In the genomic region with DNA sequence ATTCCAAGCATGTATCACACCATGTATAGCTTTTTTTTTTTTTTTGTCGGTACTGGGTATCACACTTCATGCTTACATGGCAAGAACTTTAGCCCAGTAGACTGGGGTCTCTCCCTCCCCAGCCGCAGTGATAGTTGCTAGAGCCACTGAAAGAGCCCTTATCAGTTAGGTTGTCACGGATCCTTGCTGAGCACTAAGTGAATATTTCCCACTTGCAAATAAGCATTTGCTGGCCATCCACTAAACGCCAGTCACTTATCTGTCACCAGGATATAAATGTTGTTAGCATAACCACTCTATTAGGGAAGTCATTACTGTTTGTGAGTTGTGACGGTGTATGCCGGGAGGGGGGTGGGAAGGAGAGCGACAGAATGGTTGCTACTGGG, we compare ENCODE assay signal across 8 mouse cellular contexts. TPM values are rescaled to one million over a fixed set of nuclear protein-coding genes. Genes with fewer than 3 reads are reported as not detected.
DNase-seq lines count a peak whose midpoint lies in the region; ATAC-seq and TF ChIP-seq lines count a peak whose summit lies in the region.

No protein-coding gene starts in this region.

- no peaks in the 10 kb centered on the region for H3K9me3 ChIP-seq in heart, embryonic 14.5 days (ENCODE audit: control insufficient read depth, low read length)

- no peaks in the 10 kb centered on the region; the same call in none of the 2 replicates for H3K36me3 ChIP-seq in heart, adult 2 months (ENCODE audit: control insufficient read depth, insufficient read depth, low read length)
- H3K36me3 ChIP-seq in heart, embryonic 14.5 days (ENCODE audit: control insufficient read depth, insufficient read depth, low read length): peaks cover 20% of the 10 kb centered on the region
- peaks cover 3% of the 10 kb centered on the region for H3K36me3 ChIP-seq in liver, adult 2 months (ENCODE audit: control insufficient read depth, insufficient read depth, low read length)

- TF ChIP-seq EP300 in heart, adult 2 months (IDR thresholded peaks at IDR 0.05; ENCODE audit: insufficient read depth, low read depth, low read length): no peak

- DNase-seq in heart, adult 2 months: no peak
- no peak for DNase-seq in heart, postnatal 4 days
- no peak for DNase-seq in liver, adult 2 months (ENCODE audit: extremely low read depth, low read depth, low spot score)
- DNase-seq in c-Kit-positive CD71-positive TER-119-positive erythroid progenitor cells, embryonic 14.5 days (ENCODE audit: low spot score): no peak
- no peak for DNase-seq in left cerebral cortex, adult 18-20 months (ENCODE audit: low spot score in 2 of 2)

- H3K27ac ChIP-seq in heart, adult 2 months: peak overlapping the region; percentile 82
- peak overlapping the region; percentile 7; the same call in 1 of the 2 replicates for H3K27ac ChIP-seq in bone marrow, adult 2 months (ENCODE audit: control insufficient read depth, insufficient read depth, low read depth, low read length, poor library complexity)
- H3K27ac ChIP-seq in heart, embryonic 14.5 days (replicated peaks in 1 of 2; ENCODE audit: control insufficient read depth in 1 of 2, insufficient read depth in 1 of 2, low read depth in 2 of 2, low read length in 2 of 2): peak overlapping the region; percentile 59 to 84
- no peak overlapping the region for H3K27ac ChIP-seq in liver, adult 2 months (replicated peaks; ENCODE audit: insufficient read depth, low read depth, low read length)
- no peak overlapping the region for H3K27ac ChIP-seq in olfactory bulb, adult 2 months (ENCODE audit: insufficient read depth, low read depth, low read length)

- no peak for TF ChIP-seq CTCF in heart, adult 2 months (IDR thresholded peaks at IDR 0.05)
- TF ChIP-seq CTCF in bone marrow, adult 2 months (IDR thresholded peaks at IDR 0.05; ENCODE audit: control insufficient read depth, insufficient read depth, low read length): no peak
- TF ChIP-seq CTCF in liver, adult 2 months (IDR thresholded peaks at IDR 0.05; ENCODE audit: low read depth, low read length): no peak
- TF ChIP-seq CTCF in olfactory bulb, adult 2 months (IDR thresholded peaks at IDR 0.05; ENCODE audit: insufficient read depth, low read depth, low read length): no peak

- WGBS in heart, adult 2 months: 2% methylated on average over 7 of the region's 7 CpGs
- WGBS in bone marrow, adult 2 months: 5% methylated on average over 7 of the region's 7 CpGs
- under 1% methylated on average over 7 of the region's 7 CpGs for WGBS in heart, embryonic 14.5 days
- 6% methylated on average over 7 of the region's 7 CpGs for WGBS in liver, adult 2 months
- 4% methylated on average over 7 of the region's 7 CpGs for WGBS in olfactory bulb, adult 2 months

- peaks cover 4% of the 10 kb centered on the region for H3K4me1 ChIP-seq in heart, adult 2 months (ENCODE audit: control insufficient read depth, insufficient read depth, low read length)
- peaks cover 1% of the 10 kb centered on the region; the same call in 1 of the 2 replicates for H3K4me1 ChIP-seq in bone marrow, adult 2 months (ENCODE audit: control insufficient read depth, insufficient read depth, low read length)
- H3K4me1 ChIP-seq in heart, embryonic 14.5 days (ENCODE audit: control insufficient read depth in 2 of 2, insufficient read depth in 2 of 2, low read length in 2 of 2): peaks cover 6 to 16% of the 10 kb centered on the region in 2 experiments
- H3K4me1 ChIP-seq in liver, adult 2 months (ENCODE audit: control insufficient read depth, insufficient read depth, low read length): peaks cover 14% of the 10 kb centered on the region
- peaks cover 9% of the 10 kb centered on the region for H3K4me1 ChIP-seq in olfactory bulb, adult 2 months (ENCODE audit: control insufficient read depth, insufficient read depth, low read length)

- H3K79me2 ChIP-seq in heart, adult 2 months (replicated peaks; ENCODE audit: control insufficient read depth, insufficient read depth, low read length): peaks cover 11% of the 10 kb centered on the region; the same call in 1 of the 2 replicates
- H3K79me2 ChIP-seq in liver, adult 2 months (ENCODE audit: control insufficient read depth, insufficient read depth, low read length): peaks cover 16% of the 10 kb centered on the region

- peak overlapping the region; percentile 71 for H3K9ac ChIP-seq in heart, adult 2 months (ENCODE audit: low read depth, low read length)
- H3K9ac ChIP-seq in heart, embryonic 14.5 days (ENCODE audit: low read length): peak overlapping the region; percentile 91
- peak overlapping the region; percentile 37; the same call in 1 of the 2 replicates for H3K9ac ChIP-seq in liver, adult 2 months (ENCODE audit: low read depth, low read length)

- peak overlapping the region; percentile 83 for H3K4me2 ChIP-seq in heart, embryonic 14.5 days (ENCODE audit: low read length)

- TF ChIP-seq POLR2A in heart, adult 2 months (IDR thresholded peaks at IDR 0.05; ENCODE audit: insufficient read depth, low read depth, low read length): no peak
- TF ChIP-seq POLR2A in bone marrow, adult 2 months (IDR thresholded peaks at IDR 0.05; ENCODE audit: borderline replicate concordance, control insufficient read depth, low read depth, low read length): no peak
- TF ChIP-seq POLR2A in liver, adult 2 months (IDR thresholded peaks at IDR 0.05; ENCODE audit: extremely low read depth, insufficient read depth, low read length): no peak
- TF ChIP-seq POLR2A in olfactory bulb, adult 2 months (IDR thresholded peaks at IDR 0.05; ENCODE audit: insufficient read depth, low read depth, low read length): no peak

- intact Hi-C loops in heart, adult 2 months (cut with DNase I): no loop called here

- H3K4me3 ChIP-seq in heart, adult 2 months: peak overlapping the region; percentile 69
- H3K4me3 ChIP-seq in bone marrow, adult 2 months (replicated peaks; ENCODE audit: control insufficient read depth, low read depth, low read length): peak overlapping the region; percentile 98
- H3K4me3 ChIP-seq in heart, embryonic 14.5 days (ENCODE audit: control insufficient read depth in 1 of 2, insufficient read depth in 1 of 2, low read depth in 1 of 2, low read length in 2 of 2): peak overlapping the region; percentile 79 to 99
- peak overlapping the region; percentile 46 for H3K4me3 ChIP-seq in liver, adult 2 months (ENCODE audit: insufficient read depth, low read depth, low read length)
- H3K4me3 ChIP-seq in olfactory bulb, adult 2 months (ENCODE audit: insufficient read depth, low read depth, low read length): peak overlapping the region; percentile 85

- no peaks in the 10 kb centered on the region for H3K27me3 ChIP-seq in heart, adult 2 months (ENCODE audit: control insufficient read depth, insufficient read depth, low read length)
- H3K27me3 ChIP-seq in heart, embryonic 14.5 days (ENCODE audit: control insufficient read depth, insufficient read depth, low read length): no peaks in the 10 kb centered on the region
- no peaks in the 10 kb centered on the region for H3K27me3 ChIP-seq in liver, adult 2 months (ENCODE audit: control insufficient read depth, insufficient read depth, low read length)

- ATAC-seq in heart, embryonic 14.5 days (ENCODE audit: insufficient number of reproducible peaks, insufficient read depth, low FRiP score, low read depth): peak; percentile 48

RNA-seq across cellular contexts. Expression of a gene that starts 0.4 kb away (rescaled TPM):
- 10 to 100 TPM; 81.6 to 86.5 TPM for total RNA-seq in heart, adult 2 months (2021)
- polyA plus RNA-seq in heart, adult 2 months (2012; rRNA removed): 26.3 and 46.6 TPM in 2 replicates
- total RNA-seq in heart, postnatal 4 days (2021): 100 to 1,000 TPM; 115 to 121 TPM
- polyA plus RNA-seq in bone marrow, adult 2 months (2011; ENCODE audit: insufficient read depth, insufficient read length, low replicate concordance, missing spikeins): 36.8 and 43.6 TPM in 2 replicates
- polyA plus RNA-seq in heart, embryonic 14.5 days (2014; fragmentation: Nextera tagmentation; extraction: Ambion mirVana): 123 TPM in 2 replicates
- 47.1 and 50.1 TPM in 2 replicates for total RNA-seq in liver, adult 2 months (2014; rRNA removed)
- 26.8 and 33.7 TPM in 2 replicates for polyA plus RNA-seq in liver, adult 2 months (2012; rRNA removed)
- polyA plus RNA-seq in olfactory bulb, adult 2 months (2012; ENCODE audit: insufficient read depth, insufficient read length, low replicate concordance, missing spikeins): not detected in 2 replicates
- 100 to 1,000 TPM; 112 to 119 TPM for total RNA-seq in left cerebral cortex, adult 18-20 months (2021)

RNA-seq across cellular contexts. Expression of a gene that starts 19.9 kb away (rescaled TPM):
- 1 to 10 TPM; 4.1 to 4.6 TPM for total RNA-seq in heart, adult 2 months (2021)
- 3.0 and 3.8 TPM in 2 replicates for polyA plus RNA-seq in heart, adult 2 months (2012; rRNA removed)
- 10 to 100 TPM; 20.5 to 23.2 TPM for total RNA-seq in heart, postnatal 4 days (2021)
- 16.1 and 16.6 TPM in 2 replicates for polyA plus RNA-seq in bone marrow, adult 2 months (2011; ENCODE audit: insufficient read depth, insufficient read length, low replicate concordance, missing spikeins)
- polyA plus RNA-seq in heart, embryonic 14.5 days (2014; fragmentation: Nextera tagmentation; extraction: Ambion mirVana): 43.6 and 46.3 TPM in 2 replicates
- total RNA-seq in liver, adult 2 months (2014; rRNA removed): 83.4 and 103 TPM in 2 replicates
- 42.8 and 47.1 TPM in 2 replicates for polyA plus RNA-seq in liver, adult 2 months (2012; rRNA removed)
- polyA plus RNA-seq in olfactory bulb, adult 2 months (2012; ENCODE audit: insufficient read depth, insufficient read length, low replicate concordance, missing spikeins): not detected in 2 replicates
- 1 to 10 TPM; 1.9 to 3.9 TPM for total RNA-seq in left cerebral cortex, adult 18-20 months (2021)

Comparison
In these comparisons a context has a peak if more than half of its experiments do, and no peak if none do; other contexts are left out.
1. H3K27ac ChIP-seq: peak in heart, adult 2 months (single experiment), bone marrow, adult 2 months (single experiment) and heart, embryonic 14.5 days (2 of 2); none in liver, adult 2 months (single experiment) and olfactory bulb, adult 2 months (single experiment).
2. H3K4me3 ChIP-seq: peak in every context shown above with its lines; median percentile 98 in bone marrow, adult 2 months; 89 in heart, embryonic 14.5 days; 85 in olfactory bulb, adult 2 months; 69 in heart, adult 2 months; 46 in liver, adult 2 months.
3. H3K9ac ChIP-seq: peak in every context shown above with its lines; median percentile 91 in heart, embryonic 14.5 days; 71 in heart, adult 2 months; 37 in liver, adult 2 months.